Mouse (Mus musculus) c-Kit-positive CD71-positive TER-119-negative erythroid progenitor cells, embryonic 14.5 days (primary cell): Measurements from ENCODE around the gene Ralgps2.

Source experiments
- DNase-seq: peaks from one replicate; pipeline ENCODE4 v3.0.0-alpha.2; 2013; ENCODE audit warnings: low read depth

Ralgps2 gene

DNA sequence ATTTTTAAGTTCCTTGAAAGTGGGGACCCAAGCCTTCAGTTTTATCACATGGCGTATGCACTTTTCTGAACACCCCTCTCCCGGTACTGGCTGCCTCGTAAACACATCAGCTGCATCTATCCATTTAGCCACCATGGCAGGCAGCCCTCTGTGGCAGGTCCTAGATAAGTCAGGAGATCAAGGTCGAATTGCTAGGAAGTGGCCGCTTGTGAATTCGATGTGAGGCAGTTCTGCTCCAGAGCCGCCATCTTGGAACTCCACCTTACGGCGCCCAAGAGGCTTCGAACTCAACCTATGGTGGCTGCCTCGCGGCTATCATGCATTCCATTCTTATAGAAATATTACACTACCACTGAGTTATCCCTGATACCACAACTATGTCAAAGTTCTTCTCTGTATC is 14.8 kb upstream of the Ralgps2 start:
- DNase-seq, result no peak

GRCm38 (mm10) chr1:156950354-156950753 is 10.9 kb upstream of the Ralgps2 start:
- no peak for DNase-seq

GRCm38 (mm10) chr1:156940584-156940983 is 1.2 kb upstream of the Ralgps2 start:
- DNase-seq, result no peak

DNA sequence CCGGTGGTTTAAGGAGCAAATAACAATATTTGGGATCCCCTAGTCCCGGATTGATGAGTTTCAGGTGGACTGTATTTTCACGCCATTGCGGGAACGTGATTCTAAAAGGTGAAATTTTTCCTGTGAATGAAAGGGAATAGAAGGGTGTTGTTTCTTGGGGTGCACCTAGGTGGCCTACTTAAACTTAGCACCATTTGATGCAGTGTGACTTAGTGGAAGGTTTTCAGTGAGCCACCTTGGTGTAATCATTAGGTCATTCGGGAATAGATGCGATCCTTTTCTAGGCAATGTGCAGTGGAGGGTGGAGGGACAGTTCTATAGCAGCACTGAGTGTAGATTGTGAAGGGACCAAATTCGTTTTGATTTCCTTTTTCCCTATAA is 706 bp upstream of the Ralgps2 start:
- no peak for DNase-seq

- peak; percentile 67 for DNase-seq
Measured at GRCm38 (mm10) chr1:156938705-156939242, 652 bp downstream of the Ralgps2 start.

- no peak for DNase-seq
Measured at GRCm38 (mm10) chr1:156937436-156937835, 2.0 kb downstream of the Ralgps2 start.

DNA sequence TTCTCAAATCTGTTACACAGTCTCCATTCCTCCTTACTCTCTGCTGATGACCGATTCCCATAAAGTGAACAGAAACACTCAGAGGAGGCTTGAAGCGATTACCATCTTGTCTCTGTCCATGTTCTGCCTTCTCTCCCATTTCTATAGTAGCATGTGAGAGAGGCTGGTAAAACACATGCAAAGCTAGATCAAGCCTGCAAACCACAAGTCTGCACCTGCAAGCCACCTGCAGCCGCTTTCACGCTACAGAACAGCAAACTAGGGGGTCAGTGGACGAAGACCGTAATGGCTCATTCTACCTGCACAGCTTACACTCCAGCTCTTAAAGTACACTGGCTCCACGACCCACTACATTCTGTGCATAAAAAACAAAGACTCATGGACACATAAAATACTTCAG is 5.7 kb downstream of the Ralgps2 start:
- no peak for DNase-seq

DNA sequence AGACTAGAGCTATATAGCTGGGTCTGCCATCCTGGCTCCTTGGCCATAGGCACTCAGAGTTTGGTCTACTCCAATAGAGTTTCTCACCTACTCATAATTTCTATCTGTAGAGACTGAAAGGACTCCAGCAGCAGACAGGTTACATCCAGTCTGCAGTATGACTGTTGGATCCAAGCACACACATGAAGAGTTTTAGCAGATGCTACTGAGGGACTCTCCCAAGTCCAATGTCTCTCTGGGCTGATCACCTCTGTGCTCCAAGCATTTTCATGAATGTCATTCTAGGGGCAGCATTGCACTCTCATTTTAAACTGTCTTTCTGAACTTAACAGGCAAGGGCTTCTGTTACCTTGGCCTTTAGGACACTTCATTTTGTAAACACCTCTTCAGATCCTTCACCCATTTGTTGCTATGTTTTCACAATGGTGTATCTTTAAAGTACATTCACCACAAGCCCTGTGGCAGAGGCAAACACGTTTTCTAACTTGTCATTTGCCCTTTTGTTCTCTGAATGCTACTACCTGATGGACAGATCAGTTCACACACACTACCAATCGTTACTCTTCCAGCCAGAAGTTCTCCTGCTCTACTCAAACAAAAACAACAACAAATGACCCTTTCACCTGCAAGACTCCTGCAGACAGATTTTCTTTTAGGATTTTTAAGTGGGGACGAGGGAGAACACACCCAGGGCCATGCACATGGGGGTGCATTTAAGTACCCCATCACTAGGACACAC is 7.2 kb downstream of the Ralgps2 start:
- DNase-seq, result no peak

DNA sequence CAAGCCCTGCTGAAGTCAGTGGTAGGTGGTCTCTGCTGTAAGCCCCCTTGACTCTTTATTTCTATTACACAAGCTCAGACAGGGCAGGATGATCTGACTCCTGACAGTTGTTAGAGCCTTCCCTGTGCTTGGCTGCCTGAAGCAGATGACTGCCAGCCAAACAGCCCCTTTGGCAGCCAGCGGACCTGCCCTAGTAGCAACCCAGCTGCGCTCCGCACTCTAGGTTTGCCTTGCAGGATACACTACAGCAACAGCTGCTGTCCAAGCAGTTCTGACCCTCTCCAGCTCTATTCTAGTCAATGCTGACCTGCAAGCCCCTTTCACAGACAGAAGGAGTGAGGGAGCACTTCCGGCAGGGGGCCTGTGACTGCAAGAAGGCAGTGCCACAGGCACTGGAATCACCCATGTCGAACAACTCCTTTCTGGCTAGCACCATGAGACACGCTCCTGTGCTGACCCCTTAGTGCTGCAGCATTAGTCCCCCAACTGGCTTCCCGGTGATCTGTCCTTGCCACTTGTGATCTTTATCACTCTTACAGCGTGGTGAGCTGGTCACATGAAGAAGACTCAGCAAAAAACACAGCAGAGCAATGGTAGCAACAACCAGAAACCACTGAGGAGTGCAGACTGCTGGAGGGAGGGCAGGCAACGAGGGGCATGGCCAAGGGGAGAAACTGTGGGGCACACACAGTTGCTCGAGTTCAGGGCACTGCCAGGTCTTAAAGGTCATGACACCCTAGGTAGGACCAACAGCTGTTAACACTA is 8.1 kb downstream of the Ralgps2 start:
- DNase-seq, result no peak

DNA sequence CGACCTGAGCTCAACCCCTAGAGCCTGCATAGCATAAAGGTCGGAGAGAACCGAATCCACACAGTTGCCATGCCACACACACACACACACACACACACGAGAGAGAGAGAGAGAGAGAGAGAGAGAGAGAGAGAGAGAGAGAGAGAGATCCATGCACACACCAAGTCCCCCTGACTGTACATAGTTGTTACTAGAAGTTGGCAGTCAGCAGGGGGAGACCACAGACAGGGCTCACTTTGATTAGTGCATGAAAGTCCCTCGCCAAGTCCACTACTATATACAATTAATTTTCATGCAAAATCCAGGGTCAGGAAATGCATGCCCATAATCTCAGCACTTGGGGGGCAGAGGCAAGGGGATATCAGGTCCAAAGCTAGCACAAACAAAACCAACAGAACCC is 9.2 kb downstream of the Ralgps2 start:
- no peak for DNase-seq

GRCm38 (mm10) chr1:156928255-156928654 is 11.2 kb downstream of the Ralgps2 start:
- no peak for DNase-seq

GRCm38 (mm10) chr1:156923511-156923910 is 15.9 kb downstream of the Ralgps2 start:
- no peak for DNase-seq

DNA sequence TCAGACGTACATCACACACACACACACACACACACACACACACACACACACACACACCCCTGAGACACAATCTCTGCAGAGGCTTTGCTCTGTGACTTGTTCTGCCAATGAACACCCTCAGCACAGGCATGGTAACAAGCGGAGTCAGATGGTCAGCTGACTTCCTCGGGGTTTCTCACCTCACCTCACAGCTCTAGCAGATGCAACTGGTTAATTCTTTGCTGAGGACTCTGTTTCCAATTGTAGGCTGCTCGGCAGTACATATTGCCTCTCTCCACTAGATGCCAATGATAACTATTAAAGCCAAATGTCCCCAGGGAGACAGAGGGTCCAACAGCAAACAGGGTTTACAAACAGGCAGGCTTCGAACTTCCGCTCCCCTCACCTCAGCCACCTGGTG is 16.5 kb downstream of the Ralgps2 start:
- no peak for DNase-seq

GRCm38 (mm10) chr1:156921290-156921994 is 18.0 kb downstream of the Ralgps2 start:
- no peak for DNase-seq

DNA sequence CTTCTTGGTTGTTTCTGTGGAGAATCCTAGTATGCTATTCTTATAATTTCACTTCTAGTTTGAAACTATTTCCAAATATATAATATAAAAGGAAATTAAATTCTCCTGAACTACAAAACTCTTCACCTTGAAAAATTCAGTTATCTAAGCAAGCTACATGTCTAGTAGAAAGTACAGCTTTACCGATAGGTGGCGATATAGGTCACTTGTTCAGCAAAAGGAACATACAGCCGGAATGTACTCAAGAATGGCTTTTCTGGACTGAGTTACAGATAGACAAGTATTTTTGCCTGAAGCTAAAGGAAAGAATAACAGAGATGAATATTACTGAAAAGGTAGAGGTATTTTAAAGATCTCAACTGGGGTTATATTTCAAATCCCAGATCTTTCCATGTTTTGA is 22.0 kb downstream of the Ralgps2 start:
- peak; percentile 63 for DNase-seq

- DNase-seq, result no peak
Measured at GRCm38 (mm10) chr1:156916361-156916760, 23.1 kb downstream of the Ralgps2 start.

GRCm38 (mm10) chr1:156914942-156915341 is 24.5 kb downstream of the Ralgps2 start:
- DNase-seq, result no peak

DNA sequence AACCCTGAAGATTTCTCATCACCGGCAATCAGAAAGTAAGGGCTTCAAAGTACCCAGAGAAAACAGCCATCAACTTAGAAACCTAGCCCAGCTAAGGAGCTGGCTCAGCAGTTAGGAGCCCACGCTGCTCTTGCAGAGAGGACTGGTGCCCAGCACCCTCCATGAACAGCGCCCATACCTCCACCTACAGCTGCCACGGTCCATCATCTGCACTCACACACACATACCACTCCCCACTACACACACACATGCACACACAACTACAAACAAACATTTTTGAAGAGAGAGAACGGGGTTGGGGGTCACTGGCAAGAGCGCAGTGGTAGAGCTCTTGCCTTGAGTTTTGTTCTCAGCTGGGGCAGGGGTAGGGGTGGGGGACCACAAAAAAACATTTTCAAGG is 26.2 kb downstream of the Ralgps2 start:
- DNase-seq, result no peak

GRCm38 (mm10) chr1:156910948-156911347 is 28.5 kb downstream of the Ralgps2 start:
- no peak for DNase-seq

DNA sequence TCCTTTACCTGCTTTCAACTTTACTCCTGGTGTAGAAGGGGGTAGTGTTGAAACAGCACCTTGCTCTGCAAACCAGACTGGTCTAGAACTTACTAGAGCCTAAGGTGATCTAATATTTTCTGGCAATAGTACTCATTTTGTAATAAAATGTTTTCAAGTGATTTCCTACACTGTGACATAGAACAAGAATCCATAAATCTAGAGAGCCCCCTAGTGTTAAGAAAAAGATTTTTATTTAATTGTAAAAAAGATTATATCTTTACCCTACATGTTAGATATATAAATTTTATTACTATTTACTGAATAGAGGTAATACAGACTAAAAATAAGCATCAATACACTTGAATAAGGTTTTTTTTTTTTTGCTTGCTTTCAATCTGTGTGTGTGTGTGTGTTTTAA is 29.6 kb downstream of the Ralgps2 start:
- no peak for DNase-seq

- DNase-seq, result no peak
Measured at GRCm38 (mm10) chr1:156909265-156909664, 30.2 kb downstream of the Ralgps2 start.

- no peak for DNase-seq
Measured at GRCm38 (mm10) chr1:156905660-156906059, 33.8 kb downstream of the Ralgps2 start.

- DNase-seq, result no peak
Measured at GRCm38 (mm10) chr1:156903899-156904298, 35.5 kb downstream of the Ralgps2 start.
